Mouse (Mus musculus): ENCODE measurements around the gene A630089N07Rik. TPM values are rescaled to one million over a fixed set of nuclear protein-coding genes. Genes with fewer than 3 reads are reported as not detected.
"Not testable (repeated sequence)": the region's sequence is repeated elsewhere in the genome, so short reads cannot be mapped to it uniquely, and the experiment has no call there.

Gene A630089N07Rik
- 35.9 and 38.5 TPM in 2 replicates for polyA plus RNA-seq (2016; fragmentation: Nextera tagmentation; extraction: Ambion mirVana)

DNA sequence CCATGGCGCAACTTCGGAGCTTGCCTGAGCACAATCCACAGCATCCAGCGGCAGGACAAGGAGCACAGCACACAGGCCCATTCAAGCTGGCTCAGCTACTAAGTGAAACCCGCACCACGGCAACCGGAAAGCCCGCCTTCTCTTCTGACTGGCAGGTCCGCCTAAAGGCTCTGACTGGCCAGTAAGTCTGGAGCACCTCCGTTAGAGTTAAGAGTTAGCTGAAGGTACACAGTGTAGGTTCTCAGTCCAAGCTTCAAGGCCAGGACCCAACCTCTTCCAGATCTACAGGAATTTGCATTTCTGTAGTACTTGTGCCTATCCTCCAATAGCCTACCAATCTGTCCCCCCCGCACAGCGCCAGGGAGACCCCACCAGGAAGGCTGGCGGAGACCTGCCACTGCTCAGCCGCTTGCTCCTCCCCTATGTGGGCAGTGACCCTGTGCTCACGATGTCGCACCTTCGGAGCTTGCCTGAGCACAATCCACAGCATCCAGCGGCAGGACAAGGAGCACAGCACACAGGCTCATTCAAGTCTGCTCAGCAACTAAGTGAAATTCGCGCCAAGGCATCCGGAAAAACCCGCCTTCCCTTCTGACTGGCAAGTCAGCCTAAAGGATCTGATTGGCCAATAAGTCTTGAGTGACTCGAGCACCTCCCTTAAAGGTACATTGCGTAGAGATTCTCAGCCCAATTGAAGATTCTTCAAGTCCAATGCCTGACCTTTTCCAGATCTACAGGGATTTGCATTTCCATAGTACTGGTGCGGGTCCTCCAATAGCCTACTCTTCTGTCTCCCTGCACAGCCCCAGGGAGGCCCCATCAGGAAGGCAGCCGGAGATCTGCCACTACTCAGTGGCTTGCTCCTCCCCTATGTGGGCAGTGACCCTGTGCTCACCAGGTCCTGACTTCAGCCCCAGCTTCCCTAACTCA lies at the start of gene A630089N07Rik:
Gene A630089N07Rik, minus strand, starts transcription at position 562 of the 930 bp plus-strand sequence.
- DNase-seq (ENCODE audit: low spot score), result peak; percentile 89
- under 1% methylated on average over 25 of the region's 25 CpGs for WGBS
- H3K27me3 ChIP-seq (replicated peaks; ENCODE audit: low read depth, poor library complexity, severe bottlenecking), result not testable (repeated sequence)
- H3K9me3 ChIP-seq, result peaks cover 27% of the 10 kb centered on the region
- peaks cover 12% of the 10 kb centered on the region; the same call in 1 of the 2 replicates for H3K4me1 ChIP-seq
- peaks cover 29% of the 10 kb centered on the region for H3K36me3 ChIP-seq (replicated peaks)
- H3K27ac ChIP-seq (replicated peaks), result peak within 1 kb of the TSS; percentile 90
- H3K4me3 ChIP-seq, result peak within 1 kb of the TSS; percentile 80

DNA sequence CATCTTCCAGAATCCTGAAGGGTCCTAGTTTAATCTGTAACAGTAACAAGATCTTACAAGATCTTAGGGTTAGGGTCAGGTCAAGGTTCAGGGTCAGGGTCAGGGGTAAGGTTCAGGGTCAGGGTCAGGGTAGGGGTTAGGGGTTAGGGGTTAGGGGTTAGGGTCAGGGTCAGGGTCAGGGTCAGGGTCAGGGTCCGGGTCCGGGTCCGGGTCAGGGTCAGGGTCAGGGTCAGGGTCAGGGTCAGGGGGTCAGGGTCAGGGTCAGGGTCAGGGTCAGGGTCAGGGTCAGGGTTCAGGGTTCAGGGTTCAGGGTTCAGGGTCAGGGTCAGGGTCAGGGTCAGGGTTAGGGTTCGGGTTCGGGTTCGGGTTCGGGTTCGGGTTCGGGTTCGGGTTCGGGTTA lies 24.9 kb upstream of the A630089N07Rik start:
- Histone ChIP-seq H3K27ac (replicated peaks) (no peak overlapping the region), H3K36me3 (replicated peaks) (no peaks in the 10 kb centered on the region), H3K4me1 (no peaks in the 10 kb centered on the region), H3K4me3 (no peak overlapping the region), H3K27me3 (replicated peaks; ENCODE audit: low read depth, poor library complexity, severe bottlenecking) (no peaks in the 10 kb centered on the region), H3K9me3 (peaks cover 14% of the 10 kb centered on the region)
- DNase-seq (ENCODE audit: low spot score), result peak; percentile 20
- WGBS, result 95% methylated on average over 11 of the region's 11 CpGs

DNA sequence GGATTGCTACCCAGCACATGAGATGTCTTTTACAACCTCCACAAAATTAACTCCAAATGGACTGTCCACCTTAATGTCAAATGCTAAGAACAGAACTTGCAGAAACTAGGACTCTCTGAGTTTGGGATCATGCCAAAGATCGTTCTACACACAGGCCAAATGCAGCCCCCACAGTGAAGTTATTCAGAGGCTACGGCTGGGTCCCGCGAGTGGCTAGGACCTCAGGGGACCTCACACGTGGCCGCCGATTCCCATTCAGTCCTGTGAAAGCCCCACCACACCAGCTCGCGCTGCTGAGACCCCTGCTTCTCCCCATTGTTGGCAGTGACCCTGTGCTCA lies 731 bp downstream of the A630089N07Rik start:
- H3K9me3 ChIP-seq, result peaks cover 31% of the 10 kb centered on the region
- peak overlapping the region; percentile 80 for H3K4me3 ChIP-seq
- not testable (repeated sequence) for H3K27me3 ChIP-seq (replicated peaks; ENCODE audit: low read depth, poor library complexity, severe bottlenecking); DNase-seq (ENCODE audit: low spot score)
- H3K4me1 ChIP-seq, result peaks cover 12% of the 10 kb centered on the region; the same call in 1 of the 2 replicates
- peaks cover 35% of the 10 kb centered on the region for H3K36me3 ChIP-seq (replicated peaks)
- peak overlapping the region; percentile 90 for H3K27ac ChIP-seq (replicated peaks)
- WGBS, result 3% methylated on average over 9 of the region's 9 CpGs

DNA sequence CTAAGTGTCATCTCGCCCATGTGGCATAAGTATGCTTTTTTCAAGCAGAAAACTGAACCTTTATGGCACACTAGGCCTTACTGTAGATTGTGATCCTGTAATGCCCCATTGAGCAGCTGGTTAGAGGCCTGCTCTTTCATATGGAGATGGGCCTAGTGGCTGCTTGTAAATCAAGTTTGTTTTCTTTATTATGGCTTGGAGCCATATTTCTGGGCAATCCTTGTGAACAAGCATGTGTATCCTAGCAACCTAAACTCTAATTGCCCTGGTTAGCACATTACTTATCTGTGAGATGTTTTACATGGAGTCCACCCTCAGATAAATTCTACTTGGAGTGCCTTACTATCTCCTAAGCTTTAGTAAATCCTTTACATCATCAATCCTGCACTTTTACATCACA lies 1.1 kb downstream of the A630089N07Rik start:
- H3K27ac ChIP-seq (replicated peaks), result peak overlapping the region; percentile 90; the same call in 1 of the 2 replicates

DNA sequence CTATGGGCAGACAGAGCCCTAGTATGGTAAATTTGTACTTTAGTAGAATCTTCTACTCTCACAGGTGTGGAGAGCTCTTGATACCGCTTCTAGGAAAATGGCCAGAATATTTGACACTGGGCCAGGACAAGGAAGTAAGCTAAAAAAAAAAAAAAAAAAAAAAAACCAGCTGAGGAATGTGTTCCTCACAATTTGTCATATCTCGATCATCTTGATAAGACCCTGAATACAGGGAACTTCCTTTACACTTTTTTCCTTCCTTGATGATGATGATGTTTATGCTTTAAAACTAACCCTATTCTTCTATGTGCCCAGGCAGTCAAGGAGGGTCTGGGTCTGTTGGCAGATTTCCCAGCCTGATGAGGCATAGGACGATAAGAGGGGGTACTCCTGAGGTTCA lies 2.9 kb downstream of the A630089N07Rik start:
- H3K4me3 ChIP-seq, result not testable (repeated sequence)

More for the DNA sequence above, 1.1 kb downstream of the A630089N07Rik start:
- Histone ChIP-seq H3K4me3 (peak overlapping the region; percentile 80), H3K4me1 (peaks cover 12% of the 10 kb centered on the region; the same call in 1 of the 2 replicates), H3K9me3 (peaks cover 31% of the 10 kb centered on the region), H3K36me3 (replicated peaks) (peaks cover 37% of the 10 kb centered on the region)
- not testable (repeated sequence) for H3K27me3 ChIP-seq (replicated peaks; ENCODE audit: low read depth, poor library complexity, severe bottlenecking); DNase-seq (ENCODE audit: low spot score)
- WGBS, result 90% methylated on average over 1 of the region's 1 CpGs

DNA sequence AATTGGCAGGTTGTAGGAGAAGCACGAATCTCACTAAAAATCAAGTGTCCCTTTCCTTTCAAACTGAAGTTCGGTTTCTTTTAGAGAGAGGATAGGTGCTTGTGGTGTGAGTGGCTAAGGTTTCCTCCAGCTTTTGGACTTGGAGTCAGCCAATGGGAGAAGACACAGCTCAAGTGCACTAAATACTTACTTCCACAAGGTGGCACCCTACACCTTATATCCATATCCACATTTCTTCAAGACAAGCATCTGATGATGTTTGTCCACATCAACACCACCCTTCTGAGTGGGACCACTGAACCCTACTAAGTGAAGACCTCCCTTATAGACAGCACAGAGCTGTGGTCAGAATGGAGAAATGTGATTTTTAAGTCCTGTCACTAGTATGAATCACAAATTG lies 40.6 kb downstream of the A630089N07Rik start:
- WGBS, result 88% methylated on average over 2 of the region's 2 CpGs
- Histone ChIP-seq H3K4me1 (no peaks in the 10 kb centered on the region), H3K4me3 (no peak overlapping the region), H3K9me3 (peaks cover 32% of the 10 kb centered on the region), H3K27me3 (replicated peaks; ENCODE audit: low read depth, poor library complexity, severe bottlenecking) (no peaks in the 10 kb centered on the region), H3K36me3 (replicated peaks) (peaks cover 64% of the 10 kb centered on the region), H3K27ac (replicated peaks) (no peak overlapping the region)
- no peak for DNase-seq (ENCODE audit: low spot score)

More for the DNA sequence above, 2.9 kb downstream of the A630089N07Rik start:
- H3K27ac ChIP-seq (replicated peaks); DNase-seq (ENCODE audit: low spot score); H3K27me3 ChIP-seq (replicated peaks; ENCODE audit: low read depth, poor library complexity, severe bottlenecking): not testable (repeated sequence)
- WGBS, result 96% methylated on average over 3 of the region's 3 CpGs
- Histone ChIP-seq H3K4me1 (peaks cover 12% of the 10 kb centered on the region; the same call in 1 of the 2 replicates), H3K9me3 (peaks cover 46% of the 10 kb centered on the region), H3K36me3 (replicated peaks) (peaks cover 54% of the 10 kb centered on the region)

DNA sequence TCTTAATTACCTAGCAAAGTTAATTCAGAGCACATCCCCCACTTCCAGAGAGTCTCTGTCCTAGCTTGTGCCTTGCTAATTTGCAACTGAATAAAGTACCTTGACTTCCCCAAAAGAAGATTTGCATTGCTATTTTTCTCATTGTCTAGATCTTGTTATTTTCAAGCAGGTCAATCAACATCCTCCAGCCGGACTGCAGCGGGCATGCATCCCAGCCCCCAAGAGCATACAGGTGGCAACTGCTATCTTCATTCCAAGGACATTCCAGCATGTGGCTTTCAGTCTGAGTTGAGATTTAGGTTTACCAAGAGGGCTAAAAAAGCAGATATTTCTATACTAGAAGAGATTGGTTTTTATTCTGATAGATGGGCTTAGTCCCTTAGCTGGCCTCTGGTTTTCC lies 47.3 kb downstream of the A630089N07Rik start:
- DNase-seq (ENCODE audit: low spot score), result not testable (repeated sequence)
- WGBS, result 91% methylated on average over 2 of the region's 2 CpGs

DNA sequence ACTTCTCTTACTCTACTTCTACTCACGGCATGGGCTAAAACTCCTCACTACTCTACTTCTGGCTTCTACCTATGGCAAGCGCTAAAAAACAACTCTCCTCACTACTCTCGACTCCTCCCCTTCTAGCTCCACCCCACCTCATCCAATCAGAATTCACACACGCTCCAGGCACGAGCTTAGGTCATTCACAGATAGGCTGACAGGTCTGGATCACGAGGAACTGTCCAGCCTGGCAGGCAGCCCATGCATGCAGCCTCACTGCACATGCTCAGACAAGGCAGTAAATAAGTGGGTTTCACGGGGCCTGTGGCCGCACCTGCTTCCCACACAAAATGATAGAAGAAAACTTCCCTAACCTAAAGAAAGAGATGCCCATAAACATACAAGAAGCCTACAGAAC lies 56.1 kb downstream of the A630089N07Rik start:
- Histone ChIP-seq H3K36me3 (replicated peaks) (peaks cover 30% of the 10 kb centered on the region), H3K9me3 (peaks cover 38% of the 10 kb centered on the region)
- not testable (repeated sequence) for H3K4me1 ChIP-seq; DNase-seq (ENCODE audit: low spot score); H3K4me3 ChIP-seq; H3K27me3 ChIP-seq (replicated peaks; ENCODE audit: low read depth, poor library complexity, severe bottlenecking); H3K27ac ChIP-seq (replicated peaks)
- 85% methylated on average over 8 of the region's 8 CpGs for WGBS

More for the DNA sequence above, 47.3 kb downstream of the A630089N07Rik start:
- not testable (repeated sequence) for H3K27ac ChIP-seq (replicated peaks); H3K4me3 ChIP-seq; H3K4me1 ChIP-seq; H3K27me3 ChIP-seq (replicated peaks; ENCODE audit: low read depth, poor library complexity, severe bottlenecking)
- H3K36me3 ChIP-seq (replicated peaks), result peaks cover 25% of the 10 kb centered on the region
- peaks cover 32% of the 10 kb centered on the region for H3K9me3 ChIP-seq

DNA sequence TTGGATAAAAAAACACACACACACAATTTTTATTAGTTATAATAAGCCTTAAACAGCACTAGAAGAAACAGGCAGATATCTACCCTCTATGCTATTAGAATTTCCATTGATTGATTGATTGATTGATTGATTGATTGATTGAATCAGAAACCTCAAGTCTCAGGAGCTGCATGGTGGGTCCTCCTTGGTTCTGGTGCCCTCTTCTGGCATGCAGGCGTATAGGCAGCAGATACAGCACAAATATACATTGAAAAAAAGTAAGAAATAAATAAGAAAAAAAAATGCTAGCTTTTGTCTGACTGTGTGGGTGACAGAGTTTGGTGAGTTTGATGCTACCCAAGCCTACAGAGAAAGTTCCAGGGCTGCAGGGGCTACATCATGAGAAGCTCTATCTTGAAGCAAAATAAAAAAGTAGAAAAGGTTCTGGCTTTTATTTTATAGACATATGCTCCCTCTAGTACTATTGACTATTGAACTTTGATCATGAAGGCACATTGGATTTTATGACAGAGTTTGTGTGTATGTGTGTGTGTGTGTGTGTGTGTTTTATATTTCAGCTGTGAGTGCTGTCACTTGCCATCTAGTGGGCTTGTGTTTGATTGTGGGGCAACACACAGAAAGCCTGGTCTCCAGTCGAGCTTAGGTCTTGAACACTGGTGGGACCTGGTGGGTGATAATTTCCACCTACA lies 59.4 kb downstream of the A630089N07Rik start:
- no peak overlapping the region for H3K4me3 ChIP-seq
- DNase-seq (ENCODE audit: low spot score), result no peak

DNA sequence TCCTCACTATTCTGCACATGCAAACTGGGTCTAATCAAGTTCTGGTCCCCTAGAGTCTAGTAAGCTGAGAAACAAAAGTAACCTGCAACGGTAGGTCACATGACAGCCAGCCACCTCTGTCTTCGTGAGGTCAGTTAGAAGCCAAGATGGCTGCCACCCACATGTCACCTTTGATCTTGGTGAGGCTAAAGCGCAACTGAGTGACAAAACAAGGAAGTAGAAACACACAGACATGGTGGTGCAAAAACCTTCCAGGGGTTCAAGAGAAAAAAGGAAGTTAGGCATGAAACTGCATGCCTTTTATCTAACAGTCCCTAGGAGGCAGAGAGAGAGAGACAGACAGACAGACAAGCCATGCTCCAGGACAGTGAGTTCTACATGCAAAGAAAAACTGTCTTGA lies 60.2 kb downstream of the A630089N07Rik start:
- H3K36me3 ChIP-seq (replicated peaks), result peaks cover 62% of the 10 kb centered on the region
- no peak overlapping the region for H3K4me3 ChIP-seq
- no peaks in the 10 kb centered on the region for H3K27me3 ChIP-seq (replicated peaks; ENCODE audit: low read depth, poor library complexity, severe bottlenecking)
- WGBS, result 88% methylated on average over 3 of the region's 3 CpGs
- no peak overlapping the region for H3K27ac ChIP-seq (replicated peaks)
- no peaks in the 10 kb centered on the region for H3K4me1 ChIP-seq
- H3K9me3 ChIP-seq, result peaks cover 55% of the 10 kb centered on the region
- DNase-seq (ENCODE audit: low spot score), result no peak

More for the DNA sequence above, 59.4 kb downstream of the A630089N07Rik start:
- Histone ChIP-seq H3K27ac (replicated peaks) (no peak overlapping the region), H3K9me3 (peaks cover 48% of the 10 kb centered on the region), H3K4me1 (no peaks in the 10 kb centered on the region), H3K36me3 (replicated peaks) (peaks cover 55% of the 10 kb centered on the region), H3K27me3 (replicated peaks; ENCODE audit: low read depth, poor library complexity, severe bottlenecking) (no peaks in the 10 kb centered on the region)
- WGBS, result 80% methylated on average over 2 of the region's 2 CpGs

DNA sequence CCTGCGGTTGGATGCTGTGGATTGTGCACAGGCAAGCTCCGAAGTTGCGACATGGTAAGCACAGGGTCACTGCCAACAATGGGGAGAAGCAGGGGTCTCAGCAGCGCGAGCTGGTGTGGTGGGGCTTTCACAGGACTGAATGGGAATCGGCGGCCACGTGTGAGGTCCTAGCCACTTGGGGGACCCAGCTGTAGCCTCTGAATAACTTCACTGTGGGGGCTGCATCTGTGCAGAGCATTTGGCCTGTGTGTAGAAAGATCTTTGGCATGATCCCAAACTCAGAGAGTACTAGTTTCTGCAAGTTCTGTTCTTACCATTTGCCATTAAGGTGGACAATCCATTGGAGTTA lies 84.9 kb downstream of the A630089N07Rik start:
- WGBS, result under 1% methylated on average over 8 of the region's 8 CpGs
- Histone ChIP-seq H3K4me3 (peak overlapping the region; percentile 70), H3K27ac (replicated peaks) (peak overlapping the region; percentile 83)

DNA sequence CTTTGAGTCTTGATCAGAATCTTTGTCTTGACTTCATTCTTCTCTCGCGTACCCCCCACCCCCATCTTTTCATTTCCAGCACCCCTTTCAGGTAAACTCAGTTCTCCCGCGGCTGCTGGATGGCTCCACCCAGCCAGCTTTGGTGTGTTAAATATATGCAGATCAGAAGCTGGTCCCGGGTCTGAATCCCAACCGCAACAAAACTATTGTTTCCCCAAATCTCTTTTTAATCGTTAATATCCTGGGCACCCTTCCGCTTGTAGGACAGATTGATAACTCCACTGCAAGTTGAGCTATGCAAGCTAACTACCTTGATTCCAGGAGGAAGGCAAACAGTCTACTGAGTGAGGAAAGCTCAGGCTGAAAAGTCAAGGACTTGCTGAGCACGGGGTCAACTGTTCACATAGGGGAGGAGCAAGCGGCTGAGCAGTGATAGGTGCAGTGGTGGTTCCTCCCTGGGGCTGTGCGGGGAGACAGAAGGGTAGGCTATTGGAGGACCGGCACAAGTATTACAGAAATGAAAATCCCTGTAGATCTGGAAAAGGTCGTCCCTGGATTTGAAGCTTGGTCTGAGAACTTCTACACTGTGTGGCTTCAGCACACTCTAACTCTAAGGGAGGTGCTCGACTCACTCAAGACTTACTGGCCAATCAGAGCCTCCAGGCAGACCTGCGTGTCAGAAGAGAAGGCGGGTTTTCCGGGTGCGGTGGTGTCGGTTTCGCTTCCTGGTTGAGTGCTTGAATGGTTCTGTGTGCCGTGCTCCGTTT lies 85.5 kb downstream of the A630089N07Rik start, which contains the start of gene B230307C23Rik:
Gene B230307C23Rik, plus strand, starts transcription at position 700 of the 767 bp plus-strand sequence.
- peak within 1 kb of the TSS; percentile 83 for H3K27ac ChIP-seq (replicated peaks)
- peak; percentile 87 for DNase-seq (ENCODE audit: low spot score)

More for the DNA sequence above, 84.9 kb downstream of the A630089N07Rik start:
- H3K4me1 ChIP-seq, result peaks cover 16% of the 10 kb centered on the region
- not testable (repeated sequence) for DNase-seq (ENCODE audit: low spot score); H3K27me3 ChIP-seq (replicated peaks; ENCODE audit: low read depth, poor library complexity, severe bottlenecking)
- peaks cover 32% of the 10 kb centered on the region for H3K36me3 ChIP-seq (replicated peaks)
- peaks cover 32% of the 10 kb centered on the region for H3K9me3 ChIP-seq

More for the DNA sequence above, 85.5 kb downstream of the A630089N07Rik start, which contains the start of gene B230307C23Rik:
- Histone ChIP-seq H3K36me3 (replicated peaks) (peaks cover 26% of the 10 kb centered on the region), H3K4me1 (peaks cover 16% of the 10 kb centered on the region), H3K9me3 (peaks cover 26% of the 10 kb centered on the region), H3K27me3 (replicated peaks; ENCODE audit: low read depth, poor library complexity, severe bottlenecking) (no peaks in the 10 kb centered on the region), H3K4me3 (peak within 1 kb of the TSS; percentile 70)
- 2% methylated on average over 22 of the region's 22 CpGs for WGBS
